Mouse (Mus musculus): ENCODE measurements around the gene Wwox. TPM values are rescaled to one million over a fixed set of nuclear protein-coding genes. Genes with fewer than 3 reads are reported as not detected.

The Wwox gene
- polyA plus RNA-seq, 1 experiment from 2014 or later = 20.2 TPM

- WGBS = 82% methylated on average over 4 of the region's 4 CpGs
- Histone ChIP-seq H3K36me3 (ENCODE audit: insufficient read depth, low read length) (no peaks in the 10 kb centered on the region), H3K9me3 (ENCODE audit: low read length) (no peaks in the 10 kb centered on the region), H3K9ac (replicated peaks; ENCODE audit: low read length) (no peak overlapping the region), H3K4me2 (replicated peaks; ENCODE audit: low read depth, low read length) (no peak overlapping the region), H3K27me3 (ENCODE audit: insufficient read depth, low read length) (no peaks in the 10 kb centered on the region; the same call in 1 of the 2 replicates), H3K27ac (ENCODE audit: low read length) (no peak overlapping the region), H3K4me1 (ENCODE audit: insufficient read depth, low read length) (peaks cover 27% of the 10 kb centered on the region), H3K4me3 (ENCODE audit: low read length) (no peak overlapping the region)
- ATAC-seq (ENCODE audit: low FRiP score, low TSS enrichment) = no peak
These were observed 279.4 kb downstream of the Wwox start for GRCm38 (mm10) chr8:114718821-114719220.

DNA sequence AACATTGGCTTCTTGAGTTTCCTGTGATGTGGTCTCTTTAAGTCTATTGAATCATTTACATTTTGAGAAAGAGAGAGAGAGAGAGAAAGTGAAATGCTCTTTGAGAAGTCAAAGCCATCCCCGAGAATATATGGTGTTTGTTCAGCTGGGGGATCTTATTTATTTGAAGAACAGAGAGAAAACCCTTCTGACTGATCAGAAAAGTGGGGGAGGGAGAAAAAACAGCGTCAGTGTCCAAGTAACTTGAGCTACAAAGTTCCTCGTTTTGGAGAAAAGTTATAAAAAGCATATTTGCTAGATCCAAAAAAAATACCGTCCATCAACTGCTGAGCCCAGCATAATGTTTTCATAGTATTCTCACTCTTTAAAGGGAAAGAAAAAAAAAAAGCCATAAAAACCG is 283.2 kb downstream of the Wwox start:
- H3K9me3 ChIP-seq (ENCODE audit: low read length) = no peaks in the 10 kb centered on the region
- no peak for ATAC-seq (ENCODE audit: low FRiP score, low TSS enrichment)
- H3K9ac ChIP-seq (replicated peaks; ENCODE audit: low read length) = no peak overlapping the region
- H3K36me3 ChIP-seq (ENCODE audit: insufficient read depth, low read length) = no peaks in the 10 kb centered on the region
- H3K4me3 ChIP-seq (ENCODE audit: low read length) = no peak overlapping the region
- WGBS = 20% methylated on average over 5 of the region's 5 CpGs
- no peaks in the 10 kb centered on the region for H3K27me3 ChIP-seq (ENCODE audit: insufficient read depth, low read length)
- H3K4me2 ChIP-seq (replicated peaks; ENCODE audit: low read depth, low read length) = 0 out of 2 replicates have a peak overlapping the region, but pooled peaks have one; percentile 13
- no peak overlapping the region for H3K27ac ChIP-seq (ENCODE audit: low read length)
- H3K4me1 ChIP-seq (ENCODE audit: insufficient read depth, low read length) = peaks cover 14% of the 10 kb centered on the region; the same call in 1 of the 2 replicates

DNA sequence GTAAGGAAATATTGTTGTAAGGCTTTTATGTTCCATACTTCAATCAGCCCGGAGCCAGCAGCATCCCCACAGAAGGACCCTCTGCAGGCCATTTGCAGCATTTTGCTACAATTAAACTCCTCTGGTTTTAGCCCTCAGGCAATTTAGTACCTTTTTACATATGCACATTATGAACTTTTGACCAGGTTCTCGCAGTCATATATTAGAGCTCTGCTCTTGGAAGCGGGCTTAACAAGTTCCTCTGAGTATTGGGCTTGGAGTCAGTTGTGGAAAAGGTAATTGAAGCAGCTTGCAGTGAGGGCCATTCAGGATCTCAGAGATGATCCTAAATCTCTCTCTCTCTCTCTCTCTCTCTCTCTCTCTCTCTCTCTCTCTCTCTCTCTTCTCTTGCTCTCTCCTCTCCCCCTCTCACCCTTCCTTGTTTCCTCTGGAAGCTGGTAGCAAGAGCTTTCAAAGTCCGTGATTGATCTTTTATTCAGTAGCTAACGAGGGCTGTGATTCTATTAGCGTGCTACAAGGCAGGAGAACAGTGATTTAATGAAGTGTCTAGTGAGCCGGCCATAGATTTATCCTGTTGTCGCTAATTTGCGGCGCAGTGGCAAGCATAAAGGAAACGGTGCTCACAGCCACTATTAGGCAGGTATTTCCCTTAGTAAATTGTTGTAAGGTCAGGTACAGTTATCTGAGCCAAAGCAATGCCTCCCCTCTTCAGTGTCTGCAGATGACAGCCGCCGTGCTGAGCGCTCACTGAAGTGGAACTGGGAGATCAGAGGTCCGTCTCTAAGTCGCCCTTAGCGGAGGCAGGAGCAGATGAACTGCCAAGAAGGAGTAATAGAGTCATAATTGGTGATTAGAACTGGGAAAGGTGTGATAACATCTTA is 292.0 kb downstream of the Wwox start:
- ATAC-seq (ENCODE audit: low FRiP score, low TSS enrichment) = no peak
- Histone ChIP-seq H3K36me3 (ENCODE audit: insufficient read depth, low read length) (no peaks in the 10 kb centered on the region), H3K27ac (ENCODE audit: low read length) (no peak overlapping the region), H3K9ac (replicated peaks; ENCODE audit: low read length) (no peak overlapping the region), H3K27me3 (ENCODE audit: insufficient read depth, low read length) (peaks cover 6% of the 10 kb centered on the region; the same call in 1 of the 2 replicates), H3K4me2 (replicated peaks; ENCODE audit: low read depth, low read length) (peak overlapping the region; percentile 28), H3K4me1 (ENCODE audit: insufficient read depth, low read length) (peaks cover 14% of the 10 kb centered on the region), H3K4me3 (ENCODE audit: low read length) (no peak overlapping the region), H3K9me3 (ENCODE audit: low read length) (no peaks in the 10 kb centered on the region)
- WGBS = 16% methylated on average over 17 of the region's 17 CpGs

GRCm38 (mm10) chr8:114743185-114743915 is 303.9 kb downstream of the Wwox start:
- H3K27me3 ChIP-seq (ENCODE audit: insufficient read depth, low read length) = no peaks in the 10 kb centered on the region
- no peak overlapping the region for H3K9ac ChIP-seq (replicated peaks; ENCODE audit: low read length)
- no peak overlapping the region for H3K27ac ChIP-seq (ENCODE audit: low read length)
- H3K4me3 ChIP-seq (ENCODE audit: low read length) = no peak overlapping the region
- 67% methylated on average over 12 of the region's 12 CpGs for WGBS
- peaks cover 14% of the 10 kb centered on the region for H3K9me3 ChIP-seq (ENCODE audit: low read length)
- no peak overlapping the region for H3K4me2 ChIP-seq (replicated peaks; ENCODE audit: low read depth, low read length)
- no peaks in the 10 kb centered on the region for H3K4me1 ChIP-seq (ENCODE audit: insufficient read depth, low read length)
- ATAC-seq (ENCODE audit: low FRiP score, low TSS enrichment) = no peak
- peaks cover 5% of the 10 kb centered on the region for H3K36me3 ChIP-seq (ENCODE audit: insufficient read depth, low read length)

GRCm38 (mm10) chr8:114746373-114746772 is 306.9 kb downstream of the Wwox start:
- Histone ChIP-seq H3K36me3 (ENCODE audit: insufficient read depth, low read length) (no peaks in the 10 kb centered on the region), H3K4me3 (ENCODE audit: low read length) (no peak overlapping the region), H3K4me1 (ENCODE audit: insufficient read depth, low read length) (peaks cover 3% of the 10 kb centered on the region; the same call in 1 of the 2 replicates), H3K9me3 (ENCODE audit: low read length) (no peaks in the 10 kb centered on the region), H3K27ac (ENCODE audit: low read length) (no peak overlapping the region), H3K9ac (replicated peaks; ENCODE audit: low read length) (no peak overlapping the region), H3K4me2 (replicated peaks; ENCODE audit: low read depth, low read length) (no peak overlapping the region), H3K27me3 (ENCODE audit: insufficient read depth, low read length) (no peaks in the 10 kb centered on the region)
- no peak for ATAC-seq (ENCODE audit: low FRiP score, low TSS enrichment)
- 54% methylated on average over 2 of the region's 2 CpGs for WGBS

DNA sequence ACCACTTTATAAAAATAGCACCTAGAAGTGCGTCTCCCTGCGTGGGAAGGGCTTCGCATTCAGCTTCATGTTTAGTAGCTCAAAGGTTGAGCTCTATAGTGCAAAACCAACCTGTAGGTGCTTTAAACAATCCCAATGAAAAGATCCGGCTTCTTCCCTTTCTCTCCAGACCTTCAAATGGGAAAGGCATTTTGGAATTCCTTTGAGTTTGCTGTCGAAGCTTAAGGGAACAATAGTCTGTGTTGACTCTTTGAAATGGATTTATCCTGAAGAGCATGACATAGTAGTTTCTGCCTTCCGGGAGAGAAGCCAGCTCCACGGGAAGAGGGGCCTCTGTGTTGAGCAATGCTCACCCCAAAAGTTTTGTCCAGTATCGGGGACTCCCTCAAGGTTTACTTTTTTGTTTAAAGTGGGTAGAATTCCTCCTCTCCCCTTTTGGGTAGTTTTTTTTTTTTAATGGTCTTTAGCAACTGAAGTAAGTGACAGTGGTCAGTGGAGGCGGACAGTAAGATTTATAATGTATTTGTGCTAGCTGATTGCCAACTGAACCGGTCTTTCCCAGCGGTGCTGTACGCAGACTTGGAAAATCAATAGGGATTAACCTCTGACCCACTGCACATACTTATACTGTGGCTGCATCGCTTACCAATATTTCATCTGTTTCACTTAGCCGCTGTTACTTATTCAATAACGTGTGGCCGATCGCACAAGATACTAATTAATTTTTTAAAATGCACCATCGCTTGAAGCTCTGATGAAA is 312.1 kb downstream of the Wwox start:
- H3K27ac ChIP-seq (ENCODE audit: low read length) = no peak overlapping the region
- ATAC-seq (ENCODE audit: low FRiP score, low TSS enrichment) = no peak
- WGBS = 42% methylated on average over 18 of the region's 18 CpGs

DNA sequence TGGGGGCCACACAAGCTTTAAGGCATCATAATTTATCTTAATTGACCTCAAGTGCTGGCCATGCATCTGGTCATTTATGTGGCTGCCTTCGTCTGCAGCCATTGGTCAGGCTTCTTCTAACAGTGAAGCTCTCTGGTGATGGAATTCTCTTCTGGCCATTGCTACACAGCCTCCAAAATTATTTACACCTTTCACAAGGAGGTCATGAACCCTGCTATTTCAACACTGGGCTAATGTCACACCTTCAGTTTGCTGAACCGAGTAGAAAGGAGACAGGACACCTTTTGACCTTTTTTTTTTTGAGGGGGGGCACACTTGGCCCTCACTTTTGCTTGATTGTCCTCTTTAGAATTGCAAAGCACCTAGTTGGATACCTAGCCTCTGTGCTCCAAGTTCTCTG is 320.2 kb downstream of the Wwox start:
- H3K9me3 ChIP-seq (ENCODE audit: low read length) = no peaks in the 10 kb centered on the region
- H3K9ac ChIP-seq (replicated peaks; ENCODE audit: low read length) = no peak overlapping the region
- no peaks in the 10 kb centered on the region for H3K36me3 ChIP-seq (ENCODE audit: insufficient read depth, low read length)
- no peak overlapping the region for H3K4me2 ChIP-seq (replicated peaks; ENCODE audit: low read depth, low read length)
- H3K4me3 ChIP-seq (ENCODE audit: low read length) = no peak overlapping the region
- no peaks in the 10 kb centered on the region for H3K27me3 ChIP-seq (ENCODE audit: insufficient read depth, low read length)
- WGBS = 54% methylated on average over 2 of the region's 2 CpGs
- no peak overlapping the region for H3K27ac ChIP-seq (ENCODE audit: low read length)
- no peaks in the 10 kb centered on the region for H3K4me1 ChIP-seq (ENCODE audit: insufficient read depth, low read length)
- ATAC-seq (ENCODE audit: low FRiP score, low TSS enrichment) = no peak

More for the DNA sequence above, 312.1 kb downstream of the Wwox start:
- H3K4me3 ChIP-seq (ENCODE audit: low read length) = no peak overlapping the region
- no peaks in the 10 kb centered on the region for H3K9me3 ChIP-seq (ENCODE audit: low read length)
- H3K4me1 ChIP-seq (ENCODE audit: insufficient read depth, low read length) = peaks cover 14% of the 10 kb centered on the region; the same call in 1 of the 2 replicates
- H3K27me3 ChIP-seq (ENCODE audit: insufficient read depth, low read length) = 0 out of 2 replicates have a peak, but pooled peaks cover 5% of the 10 kb centered on the region
- H3K36me3 ChIP-seq (ENCODE audit: insufficient read depth, low read length) = no peaks in the 10 kb centered on the region
- no peak overlapping the region for H3K4me2 ChIP-seq (replicated peaks; ENCODE audit: low read depth, low read length)
- H3K9ac ChIP-seq (replicated peaks; ENCODE audit: low read length) = no peak overlapping the region

DNA sequence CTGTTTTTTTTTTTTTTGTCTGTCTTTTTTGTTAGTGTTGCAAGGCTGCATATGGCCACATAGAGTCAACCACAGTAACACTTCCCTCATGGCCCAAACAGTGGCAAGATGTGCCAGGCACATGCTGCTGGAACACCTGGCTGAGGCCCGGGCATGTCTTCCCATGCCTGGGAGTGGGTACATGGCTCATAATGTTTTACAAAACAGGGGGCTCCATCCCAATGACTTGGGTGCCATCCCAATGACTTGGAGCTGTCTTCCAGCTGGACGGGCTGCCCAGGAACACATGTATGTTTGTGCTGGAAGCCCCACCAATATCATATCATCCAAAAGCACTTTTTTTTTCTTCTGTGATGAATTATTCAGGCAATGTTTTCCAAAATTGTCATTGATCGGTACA is 329.1 kb downstream of the Wwox start:
- no peak for ATAC-seq (ENCODE audit: low FRiP score, low TSS enrichment)
- WGBS = 86% methylated on average over 3 of the region's 3 CpGs
- H3K9ac ChIP-seq (replicated peaks; ENCODE audit: low read length) = no peak overlapping the region
- H3K9me3 ChIP-seq (ENCODE audit: low read length) = no peaks in the 10 kb centered on the region
- no peaks in the 10 kb centered on the region; the same call in none of the 2 replicates for H3K27me3 ChIP-seq (ENCODE audit: insufficient read depth, low read length)
- no peak overlapping the region for H3K27ac ChIP-seq (ENCODE audit: low read length)
- no peak overlapping the region for H3K4me3 ChIP-seq (ENCODE audit: low read length)
- no peaks in the 10 kb centered on the region for H3K36me3 ChIP-seq (ENCODE audit: insufficient read depth, low read length)
- no peak overlapping the region for H3K4me2 ChIP-seq (replicated peaks; ENCODE audit: low read depth, low read length)
- peaks cover 28% of the 10 kb centered on the region for H3K4me1 ChIP-seq (ENCODE audit: insufficient read depth, low read length)

Data from kidney, embryonic 16.5 days (tissue).